Mouse (Mus musculus) MEL (cell line): ENCODE measurements around the gene Thsd4. TPM values are rescaled to one million over a fixed set of nuclear protein-coding genes. Genes with fewer than 3 reads are reported as not detected.

Source experiments
- DNase-seq: peaks from one replicate; pipeline ENCODE4 v3.0.0; 2011; ENCODE audit warnings: low read depth, low spot score
- H3K27ac ChIP-seq: 2 replicates; pipeline ENCODE4 v1.5.1; 2012; ENCODE audit warnings: low read depth, mild to moderate bottlenecking, control low read depth, low read length, moderate library complexity; ENCODE audit not compliant: control insufficient read depth
- H3K27me3 ChIP-seq, 2 experiments: fragments of 150-350 bp in 1 of 2; sonication (generic) in 1 of 2; 2 replicates each; pipeline ENCODE4 v1.6.1; 2012; ENCODE audit warnings: low read length in 2 of 2, mild to moderate bottlenecking in 2 of 2, improper control_type of control experiment in 1 of 2, moderate library complexity in 1 of 2; ENCODE audit not compliant: insufficient read depth in 2 of 2, control insufficient read depth in 1 of 2
- H3K36me3 ChIP-seq, 2 experiments: 2 replicates each; pipeline ENCODE4 v1.6.1; 2012 to 2014; ENCODE audit warnings: low read length in 2 of 2, improper control_type of control experiment in 1 of 2, inconsistent platforms in 1 of 2, mild to moderate bottlenecking in 1 of 2; ENCODE audit not compliant: insufficient read depth in 2 of 2, control insufficient read depth in 1 of 2
- H3K4me1 ChIP-seq, 2 experiments: fragments of 150-350 bp in 1 of 2; sonication (generic) in 1 of 2; 2 replicates each; pipeline ENCODE4 v1.6.1; 2012; ENCODE audit warnings: low read length in 2 of 2, improper control_type of control experiment in 1 of 2, mild to moderate bottlenecking in 1 of 2; ENCODE audit not compliant: insufficient read depth in 2 of 2, control insufficient read depth in 1 of 2
- H3K4me3 ChIP-seq, 2 experiments: fragments of 150-350 bp in 1 of 2; sonication (generic) in 1 of 2; 2 replicates each; pipeline ENCODE4 v1.5.1; 2012; ENCODE audit warnings: low read depth in 2 of 2, low read length in 2 of 2, mild to moderate bottlenecking in 2 of 2, moderate library complexity in 2 of 2, control low read depth in 1 of 2, improper control_type of control experiment in 1 of 2; ENCODE audit not compliant: control insufficient read depth in 1 of 2, insufficient read depth in 1 of 2
- H3K79me2 ChIP-seq: 2 replicates; pipeline ENCODE4 v1.6.1; 2012; ENCODE audit warnings: mild to moderate bottlenecking, low read length, moderate library complexity; ENCODE audit not compliant: control insufficient read depth, poor library complexity, insufficient read depth
- H3K9ac ChIP-seq: 2 replicates; pipeline ENCODE4 v1.6.1; 2012; ENCODE audit warnings: low read depth, mild to moderate bottlenecking, control low read depth, low read length, moderate library complexity; ENCODE audit not compliant: control insufficient read depth, poor library complexity, severe bottlenecking
- H3K9me3 ChIP-seq: fragments of 150-350 bp; sonication (generic); replicated peaks from 2 replicates; pipeline ENCODE4 v1.6.1; 2012; ENCODE audit warnings: mild to moderate bottlenecking, low read length, improper control_type of control experiment, moderate library complexity; ENCODE audit not compliant: insufficient read depth
- BHLHE40 ChIP-seq: IDR thresholded peaks from 2 replicates; pipeline ENCODE4 v1.6.1; 2012; ENCODE audit warnings: low read depth, mild to moderate bottlenecking, inconsistent platforms, low read length, improper control_type of control experiment, borderline replicate concordance
- CHD1 ChIP-seq: IDR thresholded peaks from 2 replicates; pipeline ENCODE4 v1.6.1; 2012; ENCODE audit warnings: low read depth, mild to moderate bottlenecking, inconsistent platforms, low read length, improper control_type of control experiment
- CTCF ChIP-seq, 3 experiments: IDR thresholded peaks in 2 of 3; conservative IDR thresholded peaks in 1 of 3; 2 replicates each; pipeline ENCODE4 v1.5.1; 2011 to 2012; ENCODE audit warnings: low read length in 3 of 3, low read depth in 2 of 3, mild to moderate bottlenecking in 2 of 3, improper control_type of control experiment in 1 of 3, inconsistent platforms in 1 of 3, mixed read lengths in 1 of 3, moderate library complexity in 1 of 3; ENCODE audit not compliant: control insufficient read depth in 1 of 3, insufficient read depth in 1 of 3, poor library complexity in 1 of 3, severe bottlenecking in 1 of 3
- E2F4 ChIP-seq: IDR thresholded peaks from 2 replicates; pipeline ENCODE4 v1.6.1; 2011; ENCODE audit warnings: low read depth, low read length, improper control_type of control experiment, borderline replicate concordance
- ETS1 ChIP-seq: IDR thresholded peaks from 2 replicates; pipeline ENCODE4 v1.6.1; 2012; ENCODE audit warnings: low read depth, mild to moderate bottlenecking, inconsistent platforms, low read length, improper control_type of control experiment, moderate library complexity
- GABPA ChIP-seq: IDR thresholded peaks from 2 replicates; pipeline ENCODE4 v1.6.1; 2012; ENCODE audit warnings: low read depth, mild to moderate bottlenecking, inconsistent platforms, low read length, improper control_type of control experiment, moderate library complexity
- JUND ChIP-seq: IDR thresholded peaks from 2 replicates; pipeline ENCODE4 v1.6.1; 2011; ENCODE audit warnings: low read depth, mild to moderate bottlenecking, improper control_type of control experiment, low read length
- KAT2A ChIP-seq: conservative IDR thresholded peaks from 2 replicates; pipeline ENCODE4 v1.6.1; 2012; ENCODE audit warnings: low read depth, low read length, improper control_type of control experiment, inconsistent platforms
- MAFK ChIP-seq: IDR thresholded peaks from 2 replicates; pipeline ENCODE4 v1.6.1; 2011; ENCODE audit warnings: low read depth, mild to moderate bottlenecking, low read length, improper control_type of control experiment, borderline replicate concordance
- MAZ ChIP-seq: IDR thresholded peaks from 2 replicates; pipeline ENCODE4 v1.6.1; 2012; ENCODE audit warnings: low read depth, mild to moderate bottlenecking, inconsistent platforms, low read length, improper control_type of control experiment
- MEF2A ChIP-seq: IDR thresholded peaks from 2 replicates; pipeline ENCODE4 v1.6.1; 2014; ENCODE audit warnings: low read depth, mild to moderate bottlenecking, inconsistent platforms, low read length, improper control_type of control experiment; ENCODE audit not compliant: poor library complexity, insufficient replicate concordance, severe bottlenecking; ENCODE audit errors: extremely low read depth
- MXI1 ChIP-seq: IDR thresholded peaks from 2 replicates; pipeline ENCODE4 v1.6.1; 2011; ENCODE audit warnings: mild to moderate bottlenecking, low read depth, low read length, improper control_type of control experiment
- MYB ChIP-seq: IDR thresholded peaks from 2 replicates; pipeline ENCODE4 v1.6.1; 2011; ENCODE audit warnings: mild to moderate bottlenecking, low read depth, low read length, improper control_type of control experiment
- NELFE ChIP-seq: IDR thresholded peaks from 2 replicates; pipeline ENCODE4 v1.6.1; 2011; ENCODE audit warnings: low read depth, low read length, improper control_type of control experiment
- POLR2AphosphoS2 ChIP-seq: IDR thresholded peaks from 2 replicates; pipeline ENCODE4 v1.6.1; 2011; ENCODE audit warnings: low read length, improper control_type of control experiment
- RAD21 ChIP-seq: IDR thresholded peaks from 2 replicates; pipeline ENCODE4 v1.6.1; 2011; ENCODE audit warnings: mild to moderate bottlenecking, low read depth, low read length, improper control_type of control experiment
- RCOR1 ChIP-seq: IDR thresholded peaks from 2 replicates; pipeline ENCODE4 v1.6.1; 2012; ENCODE audit warnings: low read depth, mild to moderate bottlenecking, inconsistent platforms, low read length, improper control_type of control experiment
- SMC3 ChIP-seq: IDR thresholded peaks from 2 replicates; pipeline ENCODE4 v1.6.1; 2011; ENCODE audit warnings: low read depth, low read length, improper control_type of control experiment
- TAL1 ChIP-seq: IDR thresholded peaks from 2 replicates; pipeline ENCODE4 v1.6.1; 2012; ENCODE audit warnings: mild to moderate bottlenecking, inconsistent platforms, low read length, moderate library complexity, mixed read lengths
- TBP ChIP-seq: IDR thresholded peaks from 2 replicates; pipeline ENCODE4 v1.8.0; 2011; ENCODE audit warnings: low read depth, low read length, improper control_type of control experiment
- ZC3H11A ChIP-seq: IDR thresholded peaks from 2 replicates; pipeline ENCODE4 v1.6.1; 2012; ENCODE audit warnings: low read depth, mild to moderate bottlenecking, inconsistent platforms, low read length, improper control_type of control experiment
- ZMIZ1 ChIP-seq: IDR thresholded peaks from 2 replicates; pipeline ENCODE4 v1.6.1; 2012; ENCODE audit warnings: low read depth, mild to moderate bottlenecking, inconsistent platforms, low read length, improper control_type of control experiment, moderate library complexity
- ZNF384 ChIP-seq: IDR thresholded peaks from 2 replicates; pipeline ENCODE4 v1.6.1; 2012; ENCODE audit warnings: low read depth, mild to moderate bottlenecking, inconsistent platforms, low read length, improper control_type of control experiment
- polyA plus RNA-seq, 2 experiments: library from polyadenylated mRNA; stranded (reverse) in 1 of 2; unstranded in 1 of 2; fragments of >175 nt in 1 of 2; fragments of >200 nt in 1 of 2; gene quantifications; 2 replicates each; pipeline versions ENCODE4 v1.2.1 to v1.2.4; 2012; ENCODE audit warnings: low replicate concordance in 2 of 2, low read depth in 1 of 2; ENCODE audit not compliant: insufficient read length in 2 of 2, insufficient read depth in 1 of 2, missing spikeins in 1 of 2
- total RNA-seq: library from RNA; depleted of rRNA; stranded (reverse); fragments of 300-350 nt; gene quantifications from 2 replicates; pipeline ENCODE4 v1.2.3, GENCODE M21; 2012

Thsd4 gene
- total and polyA plus RNA-seq, 3 experiments = 0.08 TPM; not detected in 1

DNA sequence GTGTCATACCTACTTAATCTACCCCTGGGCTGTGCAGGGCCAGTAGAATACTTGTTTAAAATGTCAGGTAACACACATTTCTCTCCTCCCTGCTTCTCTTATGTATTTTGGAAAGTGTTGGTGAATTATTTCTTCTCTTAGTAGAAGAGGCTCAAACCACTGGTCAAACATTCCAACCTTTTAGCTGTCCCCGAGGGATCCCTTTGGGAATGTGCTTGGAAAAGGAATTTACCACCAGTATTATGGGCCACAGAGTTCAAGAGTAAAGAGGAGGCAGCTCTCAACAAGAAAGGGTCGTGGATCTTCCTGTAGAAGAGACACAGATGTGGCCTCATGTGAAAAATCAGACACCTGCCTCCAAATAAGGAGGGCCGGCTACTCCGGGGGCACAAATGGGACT lies 292.4 kb downstream of the Thsd4 start:
- H3K36me3 ChIP-seq = no peaks in the 10 kb centered on the region
- no peak overlapping the region for H3K9ac ChIP-seq
- no peaks in the 10 kb centered on the region for H3K27me3 ChIP-seq
- no peaks in the 10 kb centered on the region for H3K79me2 ChIP-seq
- H3K27ac ChIP-seq = no peak overlapping the region
- no peaks in the 10 kb centered on the region for H3K9me3 ChIP-seq
- TF ChIP-seq MEF2A (no peak), POLR2AphosphoS2 (no peak), CTCF (IDR thresholded peaks at IDR 0.05 in 2 of 3, conservative IDR thresholded peaks at IDR 0.05 in 1 of 3; ENCODE audit: control insufficient read depth in 1 of 3, insufficient read depth in 1 of 3, low read depth in 2 of 3, low read length in 3 of 3, poor library complexity in 1 of 3, severe bottlenecking in 1 of 3) (no peak), ZC3H11A (no peak), MAFK (no peak), BHLHE40 (no peak)
- H3K4me1 ChIP-seq = no peaks in the 10 kb centered on the region
- DNase-seq = no peak
- H3K4me3 ChIP-seq = no peak overlapping the region

DNA sequence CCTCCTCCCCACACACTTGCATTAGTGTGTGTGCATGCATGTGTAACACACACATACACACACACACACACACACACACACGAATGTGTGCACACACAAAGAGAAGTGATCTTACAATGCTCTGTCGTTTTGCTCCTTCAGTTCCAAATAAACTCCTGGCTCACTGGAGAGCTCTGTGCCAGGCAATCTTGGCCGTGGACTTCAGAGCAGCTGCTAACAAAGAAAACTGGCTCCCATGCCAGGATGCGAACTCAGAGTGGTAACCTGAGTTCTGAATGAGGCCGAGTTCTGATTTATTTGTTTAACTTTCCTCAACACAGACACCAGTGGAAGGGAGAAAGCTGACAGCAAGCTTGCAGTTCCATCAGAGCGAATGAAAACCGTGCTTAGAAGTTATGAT lies 294.1 kb downstream of the Thsd4 start:
- DNase-seq = no peak
- H3K4me3 ChIP-seq = no peak overlapping the region
- H3K36me3 ChIP-seq = no peaks in the 10 kb centered on the region
- TF ChIP-seq GABPA (no peak), ZMIZ1 (no peak), MYB (no peak), NELFE (no peak), JUND (no peak), KAT2A (no peak), RCOR1 (no peak), MEF2A (no peak), ZNF384 (no peak), TBP (no peak), SMC3 (no peak), MAZ (no peak), ETS1 (no peak), CTCF (IDR thresholded peaks at IDR 0.05 in 2 of 3, conservative IDR thresholded peaks at IDR 0.05 in 1 of 3; ENCODE audit: control insufficient read depth in 1 of 3, insufficient read depth in 1 of 3, low read depth in 2 of 3, low read length in 3 of 3, poor library complexity in 1 of 3, severe bottlenecking in 1 of 3) (no peak), MXI1 (no peak), TAL1 (no peak), CHD1 (no peak), E2F4 (no peak), RAD21 (no peak)
- no peaks in the 10 kb centered on the region for H3K4me1 ChIP-seq
- no peaks in the 10 kb centered on the region for H3K9me3 ChIP-seq
- H3K9ac ChIP-seq = no peak overlapping the region
- H3K79me2 ChIP-seq = no peaks in the 10 kb centered on the region
- no peaks in the 10 kb centered on the region for H3K27me3 ChIP-seq
- H3K27ac ChIP-seq = no peak overlapping the region
